Mouse (Mus musculus): Measurements from ENCODE around the gene Abcg4.

- TF ChIP-seq POLR2A (IDR thresholded peaks at IDR 0.05; ENCODE audit: control insufficient read depth, extremely low read depth, insufficient read depth, low read length, poor library complexity) (no peak), CTCF (IDR thresholded peaks at IDR 0.05; ENCODE audit: borderline replicate concordance, control insufficient read depth, extremely low read depth, insufficient read depth, low read length, poor library complexity) (no peak)
Measured at GRCm38 (mm10) chr9:44288959-44289291, 510 bp upstream of the Abcg4 start.
